Mouse (Mus musculus) T-helper 1 cell (primary cell): ENCODE measurements around the gene Mroh7.
"Not testable (repeated sequence)": the region's sequence is repeated elsewhere in the genome, so short reads cannot be mapped to it uniquely, and the experiment has no call there.

Source experiments
- in situ Hi-C: fragments of 300-600 bp; cut with MboI, MseI; formaldehyde crosslinking; loops from one replicate; pipeline ENCODE4 v1.15.1; 2025; ENCODE audit warnings: high pct_unique_total_duplicates

The Mroh7 gene

DNA sequence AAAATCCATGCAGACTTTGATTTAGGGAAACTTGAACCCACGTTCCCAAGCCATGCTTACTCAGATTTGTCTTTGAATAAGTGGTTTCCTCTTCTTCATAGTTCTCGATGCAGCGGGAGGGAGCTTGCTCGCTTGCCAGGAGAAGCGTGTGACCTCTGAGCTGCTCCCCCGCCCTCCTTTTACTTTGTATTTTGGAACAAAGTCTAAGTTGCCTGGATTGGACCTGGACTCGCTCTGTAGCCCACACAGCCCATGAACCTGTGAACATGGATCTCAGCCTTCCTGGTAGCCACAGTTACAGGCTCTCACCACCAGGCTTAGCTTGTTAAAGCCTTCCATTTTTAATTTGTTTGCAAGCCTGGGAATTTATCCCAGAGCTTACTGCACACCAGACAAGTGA, at the start of gene Mroh7:
Mroh7 (minus strand) TSS at position 112 of the 400 bp plus-strand sequence.
- in situ Hi-C loops, result no loop called here

- in situ Hi-C loops, result no loop called here
Measured at GRCm38 (mm10) chr4:106780045-106780444, 49.3 kb upstream of the Mroh7 start.

GRCm38 (mm10) chr4:106778116-106778788, 47.5 kb upstream of the Mroh7 start:
- in situ Hi-C loops, result no loop called here

GRCm38 (mm10) chr4:106776998-106777397, 46.3 kb upstream of the Mroh7 start:
- in situ Hi-C loops, result no loop called here

- in situ Hi-C loops, result not testable (repeated sequence)
Measured at GRCm38 (mm10) chr4:106775767-106776166, 45.0 kb upstream of the Mroh7 start.

DNA sequence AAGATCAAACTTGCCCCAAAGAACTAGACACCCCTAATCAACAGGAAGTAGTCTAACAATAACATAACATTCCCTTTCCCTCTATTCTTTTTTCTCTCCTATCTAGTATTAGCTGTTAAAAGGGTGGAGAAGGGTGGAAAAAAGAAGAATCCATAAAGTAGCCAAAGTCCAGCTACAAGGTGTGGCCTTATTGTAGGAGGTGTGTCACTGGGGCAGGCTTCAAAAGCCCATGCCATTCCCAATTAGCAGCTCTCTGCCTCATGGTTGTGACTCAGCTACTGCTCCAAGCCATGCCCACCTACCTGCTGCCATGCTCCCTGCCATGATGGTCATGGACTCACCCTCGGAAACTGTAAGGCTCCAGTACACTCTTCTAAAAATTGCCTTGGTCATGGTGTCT, 41.8 kb upstream of the Mroh7 start:
- in situ Hi-C loops, result no loop called here

DNA sequence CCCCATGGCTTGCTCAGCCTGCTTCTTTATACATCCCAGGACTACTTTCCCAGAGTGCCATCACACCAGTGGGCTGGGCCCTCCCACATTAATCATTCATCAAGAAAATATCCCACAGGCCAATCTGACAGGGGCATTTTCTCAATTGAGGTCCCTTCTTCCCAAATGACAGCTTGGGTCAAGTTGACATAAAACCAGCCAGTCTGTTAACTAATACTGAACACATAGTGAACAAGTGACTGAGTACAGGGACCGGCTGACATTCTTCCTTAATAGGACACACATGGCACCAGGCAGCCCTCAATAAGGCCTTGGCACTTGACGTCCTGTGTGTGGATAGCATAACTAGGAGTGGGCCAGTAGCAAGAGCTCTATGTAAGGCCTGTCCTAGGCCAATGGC, 38.6 kb upstream of the Mroh7 start:
- in situ Hi-C loops, result loop anchor here (10.0 kb wide), 1 partner anchor 1915 kb away; no protein-coding TSS in a partner anchor

GRCm38 (mm10) chr4:106764166-106764565, 33.4 kb upstream of the Mroh7 start:
- in situ Hi-C loops, result loop anchor here (10.0 kb wide), 1 partner anchor 1921 kb away; no protein-coding TSS in a partner anchor

GRCm38 (mm10) chr4:106751726-106752125, 21.0 kb upstream of the Mroh7 start:
- in situ Hi-C loops, result no loop called here

DNA sequence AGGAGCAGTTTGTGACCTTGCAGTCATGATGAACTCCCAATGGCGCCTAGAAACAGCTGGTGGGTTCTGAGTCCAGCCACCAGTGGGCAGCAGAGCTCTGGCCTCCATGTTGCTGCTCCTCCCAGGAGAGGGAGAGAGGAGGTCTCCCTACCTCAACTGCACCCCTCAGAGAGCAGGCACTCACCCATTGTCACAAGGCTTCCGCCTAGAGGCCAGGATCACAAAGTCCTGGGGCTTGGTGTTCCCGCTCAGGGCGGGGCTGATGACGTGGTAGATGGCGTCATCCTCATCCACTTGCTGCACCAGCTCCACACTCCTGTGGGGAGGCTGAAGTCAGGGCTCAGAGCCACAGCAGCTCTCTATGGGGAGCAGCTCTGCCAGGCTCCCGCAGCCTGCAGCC, 19.0 kb upstream of the Mroh7 start:
- in situ Hi-C loops, result no loop called here

GRCm38 (mm10) chr4:106747001-106747580, 16.4 kb upstream of the Mroh7 start:
- in situ Hi-C loops, result no loop called here

- in situ Hi-C loops, result no loop called here
Measured at GRCm38 (mm10) chr4:106745862-106746261, 15.1 kb upstream of the Mroh7 start.

GRCm38 (mm10) chr4:106737904-106738303, 7.2 kb upstream of the Mroh7 start:
- in situ Hi-C loops, result no loop called here

GRCm38 (mm10) chr4:106736884-106737283, 6.2 kb upstream of the Mroh7 start:
- in situ Hi-C loops, result not testable (repeated sequence)

DNA sequence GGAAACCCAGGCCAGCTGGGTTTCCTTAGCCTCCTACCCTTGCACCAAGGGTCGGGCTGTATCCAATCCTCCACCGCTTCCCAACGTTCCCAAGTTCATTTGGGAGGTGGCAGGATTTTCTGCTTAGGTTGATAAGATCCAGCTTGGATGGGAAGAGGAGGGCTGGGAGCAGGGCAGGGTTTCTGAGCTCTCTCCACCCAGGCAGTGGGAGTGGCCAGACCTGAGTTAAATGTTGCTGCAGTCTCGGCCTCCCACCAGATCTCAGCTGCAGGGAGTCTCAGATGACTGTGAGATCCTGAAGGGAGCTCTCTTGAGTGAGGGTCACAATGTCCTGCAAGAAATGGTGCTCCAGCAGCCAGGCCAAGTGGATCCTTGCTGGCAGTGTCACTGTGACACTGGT, 2.9 kb upstream of the Mroh7 start, which contains the start of gene Fam151a:
Fam151a (plus strand) TSS at position 254 of the 400 bp plus-strand sequence.
- in situ Hi-C loops, result no loop called here

- in situ Hi-C loops, result no loop called here
Measured at GRCm38 (mm10) chr4:106720631-106721030, 10.1 kb downstream of the Mroh7 start.

- in situ Hi-C loops, result no loop called here
Measured at GRCm38 (mm10) chr4:106713622-106714021, 17.1 kb downstream of the Mroh7 start.

- in situ Hi-C loops, result loop anchor here (5.0 kb wide), 1 partner anchor 81 kb away; no protein-coding TSS in a partner anchor
Measured at GRCm38 (mm10) chr4:106708408-106708807, 22.3 kb downstream of the Mroh7 start.

DNA sequence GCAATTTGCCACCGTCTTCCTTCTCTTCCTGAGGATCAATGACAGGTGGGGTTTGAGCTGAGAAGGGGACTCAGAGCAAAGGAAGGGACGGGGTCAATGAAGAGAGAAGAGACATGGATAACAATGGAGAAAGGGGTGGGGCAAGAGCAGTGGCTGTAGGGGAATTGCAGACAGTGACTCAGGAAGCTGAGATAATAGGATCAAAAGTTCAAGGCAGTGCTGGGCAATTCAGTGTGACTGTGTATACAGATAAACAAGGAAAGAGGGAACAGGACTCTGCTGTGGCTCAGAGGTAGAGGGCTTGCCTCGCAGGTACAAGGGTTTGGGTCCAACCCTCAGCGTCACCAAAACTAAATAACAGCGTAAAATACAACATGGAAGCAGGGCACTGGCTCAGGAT, 22.8 kb downstream of the Mroh7 start:
- in situ Hi-C loops, result loop anchor here (5.0 kb wide), 1 partner anchor 81 kb away; no protein-coding TSS in a partner anchor

- in situ Hi-C loops, result loop anchor here (5.0 kb wide), 1 partner anchor 78 kb away; no protein-coding TSS in a partner anchor
Measured at GRCm38 (mm10) chr4:106705096-106705665, 25.5 kb downstream of the Mroh7 start.

DNA sequence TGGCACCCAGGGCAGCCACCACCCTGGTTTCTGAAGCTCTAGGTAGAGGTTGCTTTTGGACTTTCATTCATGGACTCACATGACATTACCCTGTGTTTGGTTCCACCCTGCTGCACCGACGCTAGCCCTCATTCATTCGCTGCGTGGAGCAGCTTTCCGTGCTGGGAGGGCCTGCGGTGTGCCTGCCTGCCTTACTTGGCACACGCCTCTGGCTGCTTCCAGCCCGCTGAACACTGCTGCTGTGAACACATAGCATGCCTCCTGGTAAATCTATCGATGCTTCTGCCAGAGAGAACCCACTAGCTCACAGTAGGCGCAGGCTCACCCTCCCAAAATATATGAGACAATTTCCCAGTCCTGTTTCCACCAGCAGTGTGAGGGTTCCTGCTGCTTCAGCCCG, 26.3 kb downstream of the Mroh7 start:
- in situ Hi-C loops, result no loop called here

GRCm38 (mm10) chr4:106703956-106704355, 26.8 kb downstream of the Mroh7 start:
- in situ Hi-C loops, result no loop called here

GRCm38 (mm10) chr4:106700798-106701197, 29.9 kb downstream of the Mroh7 start:
- in situ Hi-C loops, result no loop called here
